Mouse (Mus musculus) lung, embryonic 14.5 days (tissue): ENCODE measurements around the gene Sox6. TPM values are rescaled to one million over a fixed set of nuclear protein-coding genes. Genes with fewer than 3 reads are reported as not detected.

Experiments
- ATAC-seq: fragments of 200-750 bp; cut with Nextera tagmentation; 2 replicates; pipeline ENCODE4 v1.8.0; 2017; ENCODE audit warnings: mild to moderate bottlenecking, moderate TSS enrichment, moderate library complexity; ENCODE audit not compliant: insufficient read depth
- DNase-seq: peaks from one replicate; pipeline ENCODE4 v3.0.0-alpha.2; 2015
- H3K27ac ChIP-seq: fragments of 300-500 bp; sonication (generic); 2 replicates; pipeline ENCODE4 v1.5.1; 2014; ENCODE audit warnings: low read depth, mild to moderate bottlenecking, moderate library complexity
- H3K27me3 ChIP-seq: fragments of 300-500 bp; sonication (generic); 2 replicates; pipeline ENCODE4 v1.6.1; 2014; ENCODE audit warnings: low read length, control low read depth; ENCODE audit not compliant: insufficient read depth
- H3K36me3 ChIP-seq: fragments of 300-500 bp; sonication (generic); 2 replicates; pipeline ENCODE4 v1.6.1; 2014; ENCODE audit warnings: control low read depth; ENCODE audit not compliant: insufficient read depth
- H3K4me1 ChIP-seq: fragments of 300-500 bp; sonication (generic); 2 replicates; pipeline ENCODE4 v1.6.1; 2014; ENCODE audit warnings: antibody characterized with exemption, control low read depth; ENCODE audit not compliant: insufficient read depth
- H3K4me2 ChIP-seq: fragments of 300-500 bp; sonication (generic); 2 replicates; pipeline ENCODE4 v1.6.1; 2014; ENCODE audit warnings: mild to moderate bottlenecking
- H3K4me3 ChIP-seq: fragments of 300-500 bp; sonication (generic); 2 replicates; pipeline ENCODE4 v1.5.1; 2014; ENCODE audit warnings: low read depth, low read length
- H3K9ac ChIP-seq: fragments of 300-500 bp; sonication (generic); 2 replicates; pipeline ENCODE4 v1.6.1; 2014
- H3K9me3 ChIP-seq: fragments of 300-500 bp; sonication (generic); 2 replicates; pipeline ENCODE4 v1.6.1; 2016; ENCODE audit warnings: low read depth, low read length, control low read depth
- CTCF ChIP-seq: IDR thresholded peaks from 2 replicates; pipeline ENCODE4 v1.5.1; 2016; ENCODE audit warnings: antibody characterized with exemption, low read depth
- WGBS: fragments of 180-500 bp; shearing (Covaris S2); extraction: QIAGEN DNeasy Blood & Tissue Kit; methylation state at CpG from one replicate; pipeline ENCODE4 v1.1.7; 2014; 5-methylcytosine and 5-hydroxymethylcytosine counted together
- polyA plus RNA-seq: library from polyadenylated mRNA; unstranded; fragments of >200 nt; fragmentation: Nextera tagmentation; extraction: Ambion mirVana; gene quantifications from 2 replicates; pipeline ENCODE4 v1.2.1, GENCODE M21; 2014

Gene Sox6
- polyA plus RNA-seq, 1 experiment from 2014 or later: 22.0 TPM

DNA sequence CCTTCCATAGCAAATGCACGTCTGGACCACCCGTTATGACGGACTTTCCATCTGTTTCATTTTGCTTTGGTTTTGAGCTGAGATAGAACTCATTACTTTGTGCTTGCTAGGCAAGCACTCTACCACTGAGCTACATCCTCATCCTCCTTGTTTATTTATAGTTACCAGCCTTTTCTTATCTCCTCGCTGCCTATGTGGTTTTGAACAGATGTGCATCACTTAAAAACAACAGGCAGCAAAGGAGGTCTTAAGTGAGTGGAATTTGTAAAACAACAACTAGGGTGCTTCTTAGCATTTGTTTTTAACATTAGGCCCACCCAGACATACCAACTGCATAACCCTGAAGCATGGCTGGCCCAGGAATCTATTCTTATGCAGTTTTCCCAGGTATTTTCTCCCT lies 86.9 kb downstream of the Sox6 start:
- DNase-seq (no peak), ATAC-seq (no peak)
- H3K4me2 ChIP-seq: no peak overlapping the region
- H3K9ac ChIP-seq: no peak overlapping the region
- no peak for TF ChIP-seq CTCF
- no peaks in the 10 kb centered on the region for H3K27me3 ChIP-seq
- H3K9me3 ChIP-seq: no peaks in the 10 kb centered on the region
- H3K27ac ChIP-seq: no peak overlapping the region
- 74% methylated on average over 4 of the region's 4 CpGs for WGBS
- no peaks in the 10 kb centered on the region for H3K4me1 ChIP-seq
- H3K4me3 ChIP-seq: no peak overlapping the region
- no peaks in the 10 kb centered on the region for H3K36me3 ChIP-seq

DNA sequence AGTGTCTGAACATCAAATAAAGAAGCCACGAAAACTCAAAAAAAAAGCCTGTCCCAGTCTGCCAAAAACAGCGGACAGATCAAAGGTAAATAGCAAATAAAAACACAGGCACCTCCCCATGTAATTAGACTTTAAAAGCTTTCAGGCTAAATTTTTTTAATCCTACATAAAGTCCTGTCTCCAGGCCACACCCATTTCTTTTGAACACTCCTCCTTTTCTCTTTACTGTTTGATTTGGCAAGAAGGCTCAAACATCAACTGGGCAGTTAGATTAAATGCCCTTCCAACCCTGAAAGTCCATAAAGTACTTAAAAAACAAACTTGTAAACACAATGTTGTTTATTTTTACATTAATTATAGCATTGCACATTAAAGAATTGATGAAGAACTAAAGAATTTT lies 90.7 kb downstream of the Sox6 start:
- 58% methylated on average over 2 of the region's 2 CpGs for WGBS
- ATAC-seq (no peak), DNase-seq (no peak)
- Histone ChIP-seq H3K9ac (no peak overlapping the region), H3K4me2 (no peak overlapping the region), H3K27me3 (no peaks in the 10 kb centered on the region), H3K27ac (no peak overlapping the region), H3K9me3 (no peaks in the 10 kb centered on the region), H3K36me3 (no peaks in the 10 kb centered on the region), H3K4me1 (no peaks in the 10 kb centered on the region), H3K4me3 (no peak overlapping the region)
- no peak for TF ChIP-seq CTCF

DNA sequence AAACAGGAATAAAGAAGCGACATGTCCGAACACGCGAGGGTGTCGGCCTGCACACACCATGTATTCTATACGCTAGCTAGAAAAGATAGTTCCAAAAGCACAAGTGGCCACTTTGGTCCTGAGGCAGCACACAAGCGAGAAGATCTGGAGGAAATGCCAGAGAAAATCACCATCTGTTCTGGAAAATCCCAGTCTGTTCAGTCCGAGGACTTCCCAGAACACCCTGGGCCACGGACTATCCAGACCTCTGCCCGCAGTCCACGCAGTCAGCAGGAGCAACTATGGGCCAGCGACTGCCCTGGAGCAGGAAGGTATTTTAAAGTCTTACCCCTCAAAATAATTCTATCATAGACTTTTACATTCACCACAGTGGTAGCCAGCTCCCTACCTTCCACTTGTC lies 92.0 kb downstream of the Sox6 start:
- Histone ChIP-seq H3K9me3 (no peaks in the 10 kb centered on the region), H3K4me3 (no peak overlapping the region), H3K27ac (no peak overlapping the region), H3K4me2 (no peak overlapping the region), H3K36me3 (0 out of 2 replicates have a peak, but pooled peaks cover 3% of the 10 kb centered on the region), H3K4me1 (no peaks in the 10 kb centered on the region), H3K9ac (no peak overlapping the region), H3K27me3 (no peaks in the 10 kb centered on the region)
- TF ChIP-seq CTCF: no peak
- no peak for ATAC-seq
- WGBS: 92% methylated on average over 12 of the region's 12 CpGs
- no peak for DNase-seq

DNA sequence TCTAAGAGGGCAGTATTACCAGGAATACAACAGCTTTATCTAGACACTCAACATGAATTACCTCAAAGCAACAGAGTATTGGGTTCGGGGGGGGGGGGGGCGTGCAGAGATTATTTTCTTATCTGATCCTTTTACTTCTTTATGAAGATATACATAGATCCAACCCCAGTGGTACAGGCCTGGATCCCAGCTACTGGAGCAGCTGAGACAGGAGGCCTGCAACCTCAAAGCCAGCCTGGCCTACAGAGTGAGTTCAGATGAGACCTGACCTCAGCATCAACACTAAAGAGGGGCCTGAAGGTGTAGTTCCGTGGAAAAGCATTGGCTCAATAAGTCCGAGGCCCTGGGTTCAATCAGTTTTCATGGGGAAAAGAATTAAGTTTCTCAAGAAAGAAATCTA lies 93.1 kb downstream of the Sox6 start:
- TF ChIP-seq CTCF: no peak
- DNase-seq (no peak), ATAC-seq (no peak)
- 76% methylated on average over 4 of the region's 4 CpGs for WGBS
- H3K4me1 ChIP-seq: no peaks in the 10 kb centered on the region
- no peaks in the 10 kb centered on the region for H3K9me3 ChIP-seq
- H3K36me3 ChIP-seq: 0 out of 2 replicates have a peak, but pooled peaks cover 3% of the 10 kb centered on the region
- no peak overlapping the region for H3K9ac ChIP-seq
- H3K27ac ChIP-seq: no peak overlapping the region
- H3K27me3 ChIP-seq: no peaks in the 10 kb centered on the region
- H3K4me2 ChIP-seq: no peak overlapping the region
- no peak overlapping the region for H3K4me3 ChIP-seq

DNA sequence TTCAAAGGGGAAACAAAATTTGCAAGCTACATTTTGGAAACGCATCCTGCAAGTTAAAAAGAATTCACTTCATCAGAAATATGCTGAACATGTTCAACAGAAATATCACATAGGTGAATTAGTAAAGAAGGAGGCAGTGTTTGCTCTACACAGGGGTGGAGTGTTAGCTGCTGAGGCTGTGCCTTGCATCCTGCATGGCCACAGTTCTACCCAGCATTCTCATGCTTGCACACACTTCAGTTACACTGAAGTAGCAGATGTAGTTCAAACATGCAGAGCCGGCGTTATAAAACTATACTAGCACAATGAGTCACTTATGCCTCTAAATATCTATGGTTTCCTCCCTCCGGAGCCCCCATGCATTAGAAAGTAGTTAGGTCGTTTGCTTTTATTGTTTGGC lies 94.3 kb downstream of the Sox6 start:
- H3K27me3 ChIP-seq: no peaks in the 10 kb centered on the region
- no peak overlapping the region for H3K4me3 ChIP-seq
- no peak overlapping the region for H3K9ac ChIP-seq
- ATAC-seq: peak; percentile 70
- peak overlapping the region; percentile 47; the same call in 1 of the 2 replicates for H3K27ac ChIP-seq
- 61% methylated on average over 5 of the region's 5 CpGs for WGBS
- DNase-seq: peak; percentile 35
- no peaks in the 10 kb centered on the region for H3K9me3 ChIP-seq
- 0 out of 2 replicates have a peak overlapping the region, but pooled peaks have one; percentile 19 for H3K4me2 ChIP-seq
- 0 out of 2 replicates have a peak, but pooled peaks cover 3% of the 10 kb centered on the region for H3K36me3 ChIP-seq
- no peak for TF ChIP-seq CTCF
- no peaks in the 10 kb centered on the region for H3K4me1 ChIP-seq

DNA sequence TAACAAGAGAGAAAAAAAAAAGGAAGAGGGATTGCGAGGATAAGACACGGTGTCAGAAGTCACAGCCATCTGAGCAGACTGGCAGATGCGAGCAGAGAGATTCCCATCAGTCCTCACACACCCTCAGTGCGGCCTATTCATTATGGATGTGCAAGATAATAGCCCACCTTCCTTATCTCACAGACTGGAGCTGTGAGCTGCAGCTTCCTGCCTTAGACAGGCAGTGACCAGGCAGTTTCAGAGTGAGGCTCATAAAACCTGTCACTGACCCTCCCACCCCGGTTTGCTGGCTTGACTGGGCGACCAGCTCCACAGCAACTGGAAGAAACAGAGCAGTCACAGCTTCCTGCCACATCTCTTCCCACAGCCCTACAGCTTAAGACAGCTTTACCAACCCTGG lies 96.8 kb downstream of the Sox6 start:
- Histone ChIP-seq H3K4me1 (no peaks in the 10 kb centered on the region), H3K36me3 (0 out of 2 replicates have a peak, but pooled peaks cover 3% of the 10 kb centered on the region), H3K4me3 (no peak overlapping the region), H3K27ac (no peak overlapping the region), H3K27me3 (no peaks in the 10 kb centered on the region), H3K9ac (no peak overlapping the region), H3K9me3 (no peaks in the 10 kb centered on the region), H3K4me2 (no peak overlapping the region)
- no peak for DNase-seq
- WGBS: 37% methylated on average over 6 of the region's 6 CpGs
- no peak for TF ChIP-seq CTCF
- peak; percentile 41; the same call in 1 of the 2 replicates for ATAC-seq

DNA sequence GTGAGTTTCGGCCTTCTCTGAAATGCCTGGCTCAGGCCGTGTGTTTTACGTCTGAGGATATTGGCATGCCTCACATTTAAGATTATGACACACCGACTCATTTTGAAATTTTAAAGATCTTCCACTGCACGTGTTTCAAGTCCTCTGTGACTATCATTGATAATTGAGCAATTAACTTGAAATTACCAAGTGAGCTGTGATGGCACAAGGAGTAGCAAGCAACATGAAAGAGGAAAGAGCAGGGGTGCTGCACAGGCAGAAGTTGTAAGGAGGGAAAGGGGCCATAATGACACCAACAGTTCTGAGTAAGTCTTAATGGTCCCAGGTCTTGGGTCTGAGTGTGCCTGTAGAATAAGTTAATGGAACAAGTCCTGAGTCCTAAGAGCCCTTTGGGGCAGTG lies 99.3 kb downstream of the Sox6 start:
- no peak overlapping the region for H3K4me2 ChIP-seq
- no peak for DNase-seq
- H3K4me1 ChIP-seq: no peaks in the 10 kb centered on the region
- no peak overlapping the region for H3K4me3 ChIP-seq
- no peaks in the 10 kb centered on the region for H3K9me3 ChIP-seq
- no peak overlapping the region for H3K27ac ChIP-seq
- TF ChIP-seq CTCF: no peak
- H3K27me3 ChIP-seq: no peaks in the 10 kb centered on the region
- H3K36me3 ChIP-seq: 0 out of 2 replicates have a peak, but pooled peaks cover 3% of the 10 kb centered on the region
- WGBS: 82% methylated on average over 5 of the region's 5 CpGs
- H3K9ac ChIP-seq: no peak overlapping the region
- ATAC-seq: no peak

DNA sequence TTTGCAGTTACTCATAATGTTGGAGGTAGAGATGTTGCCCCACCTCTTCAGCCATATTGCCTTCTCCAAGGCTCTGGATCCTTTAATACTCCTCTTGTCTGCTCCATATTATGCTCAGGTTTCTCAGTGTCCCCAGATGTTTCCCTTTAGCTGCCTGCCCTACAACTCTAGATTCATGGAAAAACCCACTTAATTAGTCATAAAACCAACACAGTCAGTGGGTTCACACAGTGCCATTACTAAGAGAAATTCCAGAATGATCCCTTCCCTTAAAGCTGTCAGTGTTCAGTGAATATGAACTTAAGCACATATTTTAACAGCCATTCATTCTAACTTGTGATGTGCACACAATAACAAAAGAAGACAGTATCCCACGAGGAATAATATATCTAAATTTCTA lies 101.7 kb downstream of the Sox6 start:
- 0 out of 2 replicates have a peak, but pooled peaks cover under 1% of the 10 kb centered on the region for H3K36me3 ChIP-seq
- WGBS: 38% methylated on average over 1 of the region's 1 CpGs
- H3K27me3 ChIP-seq: no peaks in the 10 kb centered on the region
- no peak overlapping the region for H3K4me3 ChIP-seq
- H3K4me2 ChIP-seq: no peak overlapping the region
- DNase-seq (no peak), ATAC-seq (no peak)
- no peaks in the 10 kb centered on the region for H3K4me1 ChIP-seq
- H3K9ac ChIP-seq: no peak overlapping the region
- H3K27ac ChIP-seq: no peak overlapping the region
- no peaks in the 10 kb centered on the region for H3K9me3 ChIP-seq
- no peak for TF ChIP-seq CTCF
